Mouse (Mus musculus): Measurements from ENCODE around the gene Ros1. TPM values are rescaled to one million over a fixed set of nuclear protein-coding genes. Genes with fewer than 3 reads are reported as not detected.

Gene Ros1
- polyA plus RNA-seq, 1 experiment from 2014 or later: not detected

GRCm38 (mm10) chr10:52216797-52217563 is 21.9 kb upstream of the Ros1 start:
- Histone ChIP-seq H3K4me1 (no peaks in the 10 kb centered on the region), H3K9ac (no peak overlapping the region), H3K4me2 (no peak overlapping the region), H3K27ac (no peak overlapping the region), H3K27me3 (no peaks in the 10 kb centered on the region), H3K4me3 (no peak overlapping the region), H3K36me3 (no peaks in the 10 kb centered on the region), H3K9me3 (no peaks in the 10 kb centered on the region)
- 21% methylated on average over 7 of the region's 7 CpGs for WGBS
- no peak for ATAC-seq (ENCODE audit: insufficient number of reproducible peaks, insufficient read depth, low FRiP score, low TSS enrichment, low read depth)

GRCm38 (mm10) chr10:52215267-52215818 is 20.3 kb upstream of the Ros1 start:
- ATAC-seq (ENCODE audit: insufficient number of reproducible peaks, insufficient read depth, low FRiP score, low TSS enrichment, low read depth): no peak
- no peaks in the 10 kb centered on the region for H3K36me3 ChIP-seq
- no peak overlapping the region for H3K9ac ChIP-seq
- no peak overlapping the region for H3K4me3 ChIP-seq
- WGBS: 58% methylated on average over 2 of the region's 2 CpGs
- no peak overlapping the region for H3K27ac ChIP-seq
- no peaks in the 10 kb centered on the region for H3K9me3 ChIP-seq
- H3K4me2 ChIP-seq: no peak overlapping the region
- no peaks in the 10 kb centered on the region for H3K4me1 ChIP-seq
- H3K27me3 ChIP-seq: no peaks in the 10 kb centered on the region

- Histone ChIP-seq H3K9ac (no peak overlapping the region), H3K36me3 (no peaks in the 10 kb centered on the region), H3K27me3 (no peaks in the 10 kb centered on the region), H3K9me3 (no peaks in the 10 kb centered on the region), H3K27ac (no peak overlapping the region), H3K4me2 (no peak overlapping the region), H3K4me3 (no peak overlapping the region), H3K4me1 (no peaks in the 10 kb centered on the region)
- 85% methylated on average over 2 of the region's 2 CpGs for WGBS
- no peak for ATAC-seq (ENCODE audit: insufficient number of reproducible peaks, insufficient read depth, low FRiP score, low TSS enrichment, low read depth)
Measured at GRCm38 (mm10) chr10:52204006-52204405, 9.0 kb upstream of the Ros1 start.

- no peaks in the 10 kb centered on the region for H3K9me3 ChIP-seq
- 64% methylated on average over 4 of the region's 4 CpGs for WGBS
- no peaks in the 10 kb centered on the region for H3K27me3 ChIP-seq
- H3K36me3 ChIP-seq: no peaks in the 10 kb centered on the region
- H3K4me2 ChIP-seq: no peak overlapping the region
- no peak for ATAC-seq (ENCODE audit: insufficient number of reproducible peaks, insufficient read depth, low FRiP score, low TSS enrichment, low read depth)
- H3K9ac ChIP-seq: no peak overlapping the region
- H3K4me1 ChIP-seq: no peaks in the 10 kb centered on the region
- H3K27ac ChIP-seq: no peak overlapping the region
- no peak overlapping the region for H3K4me3 ChIP-seq
Measured at GRCm38 (mm10) chr10:52185900-52186299, 9.1 kb downstream of the Ros1 start.

- Histone ChIP-seq H3K9me3 (no peaks in the 10 kb centered on the region), H3K36me3 (no peaks in the 10 kb centered on the region), H3K4me3 (no peak overlapping the region), H3K4me2 (no peak overlapping the region), H3K4me1 (no peaks in the 10 kb centered on the region), H3K27me3 (no peaks in the 10 kb centered on the region), H3K9ac (no peak overlapping the region), H3K27ac (no peak overlapping the region)
- no peak for ATAC-seq (ENCODE audit: insufficient number of reproducible peaks, insufficient read depth, low FRiP score, low TSS enrichment, low read depth)
- WGBS: 87% methylated on average over 3 of the region's 3 CpGs
Measured at GRCm38 (mm10) chr10:52182878-52183277, 12.2 kb downstream of the Ros1 start.

- no peak for ATAC-seq (ENCODE audit: insufficient number of reproducible peaks, insufficient read depth, low FRiP score, low TSS enrichment, low read depth)
- no peaks in the 10 kb centered on the region for H3K9me3 ChIP-seq
- H3K9ac ChIP-seq: no peak overlapping the region
- H3K4me2 ChIP-seq: no peak overlapping the region
- no peaks in the 10 kb centered on the region for H3K27me3 ChIP-seq
- no peak overlapping the region for H3K4me3 ChIP-seq
- H3K4me1 ChIP-seq: no peaks in the 10 kb centered on the region
- no peaks in the 10 kb centered on the region for H3K36me3 ChIP-seq
- H3K27ac ChIP-seq: no peak overlapping the region
- WGBS: 88% methylated on average over 4 of the region's 4 CpGs
Measured at GRCm38 (mm10) chr10:52174376-52174775, 20.7 kb downstream of the Ros1 start.

GRCm38 (mm10) chr10:52170489-52170888 is 24.6 kb downstream of the Ros1 start:
- H3K9me3 ChIP-seq: no peaks in the 10 kb centered on the region
- no peaks in the 10 kb centered on the region for H3K36me3 ChIP-seq
- no peaks in the 10 kb centered on the region for H3K4me1 ChIP-seq
- H3K9ac ChIP-seq: no peak overlapping the region
- no peak for ATAC-seq (ENCODE audit: insufficient number of reproducible peaks, insufficient read depth, low FRiP score, low TSS enrichment, low read depth)
- H3K4me3 ChIP-seq: no peak overlapping the region
- no peak overlapping the region for H3K27ac ChIP-seq
- H3K4me2 ChIP-seq: no peak overlapping the region
- WGBS: 97% methylated on average over 1 of the region's 1 CpGs
- H3K27me3 ChIP-seq: no peaks in the 10 kb centered on the region

GRCm38 (mm10) chr10:52169841-52170240 is 25.2 kb downstream of the Ros1 start:
- H3K9ac ChIP-seq: no peak overlapping the region
- H3K9me3 ChIP-seq: no peaks in the 10 kb centered on the region
- H3K4me3 ChIP-seq: no peak overlapping the region
- 86% methylated on average over 5 of the region's 5 CpGs for WGBS
- H3K27ac ChIP-seq: no peak overlapping the region
- no peak for ATAC-seq (ENCODE audit: insufficient number of reproducible peaks, insufficient read depth, low FRiP score, low TSS enrichment, low read depth)
- H3K4me2 ChIP-seq: no peak overlapping the region
- H3K27me3 ChIP-seq: no peaks in the 10 kb centered on the region
- H3K36me3 ChIP-seq: no peaks in the 10 kb centered on the region
- no peaks in the 10 kb centered on the region for H3K4me1 ChIP-seq

- Histone ChIP-seq H3K4me2 (no peak overlapping the region), H3K4me3 (no peak overlapping the region), H3K36me3 (no peaks in the 10 kb centered on the region), H3K9me3 (no peaks in the 10 kb centered on the region), H3K27ac (no peak overlapping the region), H3K27me3 (no peaks in the 10 kb centered on the region), H3K9ac (no peak overlapping the region), H3K4me1 (no peaks in the 10 kb centered on the region)
- ATAC-seq (ENCODE audit: insufficient number of reproducible peaks, insufficient read depth, low FRiP score, low TSS enrichment, low read depth): no peak
- WGBS: 54% methylated on average over 1 of the region's 1 CpGs
Measured at GRCm38 (mm10) chr10:52165376-52165775, 29.7 kb downstream of the Ros1 start.

GRCm38 (mm10) chr10:52160604-52161003 is 34.4 kb downstream of the Ros1 start:
- Histone ChIP-seq H3K4me2 (no peak overlapping the region), H3K4me1 (no peaks in the 10 kb centered on the region), H3K9ac (no peak overlapping the region), H3K36me3 (no peaks in the 10 kb centered on the region), H3K27me3 (no peaks in the 10 kb centered on the region), H3K4me3 (no peak overlapping the region), H3K27ac (no peak overlapping the region), H3K9me3 (no peaks in the 10 kb centered on the region)
- no peak for ATAC-seq (ENCODE audit: insufficient number of reproducible peaks, insufficient read depth, low FRiP score, low TSS enrichment, low read depth)
- WGBS: 46% methylated on average over 3 of the region's 3 CpGs

GRCm38 (mm10) chr10:52159704-52160103 is 35.3 kb downstream of the Ros1 start:
- no peak overlapping the region for H3K27ac ChIP-seq
- no peaks in the 10 kb centered on the region for H3K9me3 ChIP-seq
- 93% methylated on average over 3 of the region's 3 CpGs for WGBS
- H3K4me1 ChIP-seq: no peaks in the 10 kb centered on the region
- no peak overlapping the region for H3K4me3 ChIP-seq
- H3K27me3 ChIP-seq: no peaks in the 10 kb centered on the region
- H3K36me3 ChIP-seq: no peaks in the 10 kb centered on the region
- no peak overlapping the region for H3K4me2 ChIP-seq
- H3K9ac ChIP-seq: no peak overlapping the region
- ATAC-seq (ENCODE audit: insufficient number of reproducible peaks, insufficient read depth, low FRiP score, low TSS enrichment, low read depth): no peak

- Histone ChIP-seq H3K9ac (no peak overlapping the region), H3K27me3 (no peaks in the 10 kb centered on the region), H3K36me3 (no peaks in the 10 kb centered on the region), H3K27ac (no peak overlapping the region), H3K9me3 (no peaks in the 10 kb centered on the region), H3K4me2 (no peak overlapping the region), H3K4me3 (no peak overlapping the region), H3K4me1 (no peaks in the 10 kb centered on the region)
- ATAC-seq (ENCODE audit: insufficient number of reproducible peaks, insufficient read depth, low FRiP score, low TSS enrichment, low read depth): no peak
- WGBS: 69% methylated on average over 4 of the region's 4 CpGs
Measured at GRCm38 (mm10) chr10:52133354-52134074, 61.5 kb downstream of the Ros1 start.

All from embryonic facial prominence, embryonic 13.5 days (tissue).